Mouse (Mus musculus) intestine, embryonic 16.5 days (tissue): ENCODE results near the gene A230072I06Rik. TPM values are rescaled to one million over a fixed set of nuclear protein-coding genes. Genes with fewer than 3 reads are reported as not detected.

Experiments used
- ATAC-seq: fragments of 200-750 bp; cut with Nextera tagmentation; 2 replicates; pipeline ENCODE4 v1.8.0; 2017; ENCODE audit warnings: moderate TSS enrichment, moderate library complexity
- H3K27ac ChIP-seq: fragments of 300-500 bp; sonication (generic); 2 replicates; pipeline ENCODE4 v1.5.1; 2014; ENCODE audit warnings: mild to moderate bottlenecking, low read length
- H3K27me3 ChIP-seq: fragments of 300-500 bp; sonication (generic); replicated peaks from 2 replicates; pipeline ENCODE4 v1.6.1; 2014; ENCODE audit warnings: low read length, control low read depth, mixed read lengths; ENCODE audit not compliant: control insufficient read depth, insufficient read depth
- H3K36me3 ChIP-seq: fragments of 300-500 bp; sonication (generic); 2 replicates; pipeline ENCODE4 v1.6.1; 2014; ENCODE audit warnings: low read length, control low read depth; ENCODE audit not compliant: control insufficient read depth, insufficient read depth
- H3K4me1 ChIP-seq: fragments of 300-500 bp; sonication (generic); 2 replicates; pipeline ENCODE4 v1.6.1; 2014; ENCODE audit warnings: low read length, control low read depth, mixed read lengths; ENCODE audit not compliant: control insufficient read depth, insufficient read depth
- H3K4me2 ChIP-seq: fragments of 300-500 bp; sonication (generic); 2 replicates; pipeline ENCODE4 v1.6.1; 2014; ENCODE audit warnings: low read depth, low read length, control low read depth
- H3K4me3 ChIP-seq: fragments of 300-500 bp; sonication (generic); 2 replicates; pipeline ENCODE4 v1.5.1; 2014; ENCODE audit warnings: mild to moderate bottlenecking, low read length
- H3K9ac ChIP-seq: fragments of 300-500 bp; sonication (generic); 2 replicates; pipeline ENCODE4 v1.6.1; 2014; ENCODE audit warnings: low read depth, low read length
- H3K9me3 ChIP-seq: fragments of 300-500 bp; sonication (generic); 2 replicates; pipeline ENCODE4 v1.6.1; 2016; ENCODE audit warnings: low read length, control low read depth; ENCODE audit not compliant: control insufficient read depth
- WGBS: fragments of 180-500 bp; shearing (Covaris S2); extraction: QIAGEN DNeasy Blood & Tissue Kit; methylation state at CpG from one replicate; pipeline ENCODE4 v1.1.7; 2014; 5-methylcytosine and 5-hydroxymethylcytosine counted together
- polyA plus RNA-seq: library from polyadenylated mRNA; unstranded; fragments of >200 nt; fragmentation: Nextera tagmentation; extraction: Ambion mirVana; gene quantifications from 2 replicates; pipeline ENCODE4 v1.2.1, GENCODE M21; 2015

The A230072I06Rik gene
- polyA plus RNA-seq, 1 experiment from 2014 or later = not detected

DNA sequence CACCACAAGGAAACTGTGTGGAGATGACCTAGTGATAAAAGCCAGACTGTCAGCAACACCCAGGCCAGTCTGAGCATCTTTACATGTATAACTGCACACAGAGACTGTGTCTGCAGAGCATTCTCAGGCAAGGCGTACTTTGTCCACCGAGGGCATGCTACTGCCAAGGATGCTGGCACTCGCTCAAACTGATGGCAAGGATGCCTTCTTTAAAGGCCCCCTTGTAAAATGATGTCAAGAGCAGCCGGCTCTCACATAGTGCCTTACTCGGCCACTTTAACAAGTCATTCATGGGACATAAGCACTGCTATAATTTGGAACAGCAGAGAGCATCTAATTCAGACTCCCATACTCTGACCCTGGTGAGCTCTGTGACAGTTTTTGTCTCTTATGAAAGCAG is 36.6 kb downstream of the A230072I06Rik start:
- H3K4me2 ChIP-seq = no peak overlapping the region
- no peak for ATAC-seq
- 0 out of 2 replicates have a peak, but pooled peaks cover 10% of the 10 kb centered on the region for H3K27me3 ChIP-seq
- H3K9me3 ChIP-seq = no peaks in the 10 kb centered on the region
- H3K36me3 ChIP-seq = no peaks in the 10 kb centered on the region
- H3K4me3 ChIP-seq = no peak overlapping the region
- H3K27ac ChIP-seq = no peak overlapping the region
- H3K9ac ChIP-seq = no peak overlapping the region
- WGBS = 48% methylated on average over 5 of the region's 5 CpGs
- no peaks in the 10 kb centered on the region for H3K4me1 ChIP-seq

GRCm38 (mm10) chr8:12319755-12320455 is 41.3 kb downstream of the A230072I06Rik start:
- Histone ChIP-seq H3K4me2 (no peak overlapping the region), H3K9me3 (no peaks in the 10 kb centered on the region), H3K27ac (no peak overlapping the region), H3K4me3 (no peak overlapping the region), H3K27me3 (0 out of 2 replicates have a peak, but pooled peaks cover 8% of the 10 kb centered on the region), H3K4me1 (no peaks in the 10 kb centered on the region; the same call in none of the 2 replicates), H3K9ac (no peak overlapping the region), H3K36me3 (no peaks in the 10 kb centered on the region)
- no peak for ATAC-seq
- WGBS = 53% methylated on average over 11 of the region's 11 CpGs

DNA sequence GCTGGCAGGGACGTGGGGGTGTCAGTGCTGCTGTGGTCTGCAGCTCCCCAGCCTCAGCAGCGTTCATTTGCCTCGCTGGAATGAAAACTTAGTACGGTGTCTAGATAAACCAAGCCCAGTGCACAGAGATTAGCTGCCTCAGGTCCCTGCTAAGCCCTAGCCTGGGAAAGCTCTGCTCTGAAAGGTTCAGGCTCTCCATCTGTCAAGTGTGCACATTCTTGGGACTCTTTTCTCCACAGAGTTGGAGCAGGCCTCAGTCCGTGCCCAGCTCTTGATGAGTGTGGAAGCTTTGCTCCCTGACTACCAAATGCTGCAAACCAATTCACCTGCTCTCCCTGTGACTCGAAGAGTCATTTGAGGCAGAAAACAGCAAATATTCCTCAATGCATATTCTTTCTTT is 43.5 kb downstream of the A230072I06Rik start:
- Histone ChIP-seq H3K36me3 (no peaks in the 10 kb centered on the region), H3K27ac (no peak overlapping the region), H3K9me3 (no peaks in the 10 kb centered on the region), H3K4me2 (no peak overlapping the region), H3K27me3 (0 out of 2 replicates have a peak, but pooled peaks cover 5% of the 10 kb centered on the region), H3K4me3 (no peak overlapping the region), H3K4me1 (no peaks in the 10 kb centered on the region; the same call in none of the 2 replicates), H3K9ac (no peak overlapping the region)
- 69% methylated on average over 6 of the region's 6 CpGs for WGBS
- ATAC-seq = no peak

DNA sequence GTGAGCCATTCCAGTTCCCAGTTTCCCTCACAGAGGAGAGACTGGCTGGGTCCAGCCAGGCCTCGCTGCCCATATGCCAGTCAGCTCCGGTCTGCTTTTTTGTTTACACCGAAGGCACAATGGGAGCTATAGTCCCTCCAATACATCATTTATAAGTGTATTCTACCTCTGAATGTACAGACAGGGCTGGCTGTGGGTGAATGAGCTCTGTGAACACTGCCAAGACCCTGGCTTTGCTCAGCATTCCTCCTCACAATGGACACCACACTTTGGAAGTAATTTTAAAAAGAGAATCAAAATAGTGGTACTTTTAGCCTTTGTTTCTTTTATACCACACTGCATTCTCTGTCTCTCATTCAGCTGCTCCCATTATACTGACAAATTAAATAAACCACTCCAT is 44.6 kb downstream of the A230072I06Rik start:
- no peak for ATAC-seq
- WGBS = 76% methylated on average over 3 of the region's 3 CpGs

DNA sequence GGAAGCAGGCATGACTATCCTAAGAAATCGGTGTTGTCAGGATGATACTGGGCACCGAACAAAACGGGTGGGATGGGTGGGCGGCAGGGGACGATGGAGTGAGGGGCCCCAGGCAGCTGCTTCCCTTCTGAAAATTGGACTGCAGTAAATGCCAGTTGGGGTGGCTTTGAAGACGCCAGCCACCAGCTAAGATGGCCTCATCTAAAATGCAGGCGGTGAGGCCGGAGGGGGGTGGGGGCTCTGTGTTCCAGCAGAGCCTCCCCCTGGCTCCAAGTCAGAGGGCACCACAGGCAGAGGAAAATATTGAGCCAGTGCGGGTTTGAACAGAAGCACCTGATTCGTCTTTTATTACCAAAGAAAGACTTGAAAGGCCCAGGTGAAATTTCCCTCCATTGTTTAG is 45.9 kb downstream of the A230072I06Rik start:
- ATAC-seq = no peak
- WGBS = 58% methylated on average over 10 of the region's 10 CpGs

More for the DNA sequence above, 44.6 kb downstream of the A230072I06Rik start:
- Histone ChIP-seq H3K4me3 (no peak overlapping the region), H3K4me2 (no peak overlapping the region), H3K27ac (no peak overlapping the region), H3K27me3 (0 out of 2 replicates have a peak, but pooled peaks cover 2% of the 10 kb centered on the region), H3K9ac (no peak overlapping the region), H3K4me1 (no peaks in the 10 kb centered on the region; the same call in none of the 2 replicates), H3K9me3 (no peaks in the 10 kb centered on the region), H3K36me3 (no peaks in the 10 kb centered on the region)

DNA sequence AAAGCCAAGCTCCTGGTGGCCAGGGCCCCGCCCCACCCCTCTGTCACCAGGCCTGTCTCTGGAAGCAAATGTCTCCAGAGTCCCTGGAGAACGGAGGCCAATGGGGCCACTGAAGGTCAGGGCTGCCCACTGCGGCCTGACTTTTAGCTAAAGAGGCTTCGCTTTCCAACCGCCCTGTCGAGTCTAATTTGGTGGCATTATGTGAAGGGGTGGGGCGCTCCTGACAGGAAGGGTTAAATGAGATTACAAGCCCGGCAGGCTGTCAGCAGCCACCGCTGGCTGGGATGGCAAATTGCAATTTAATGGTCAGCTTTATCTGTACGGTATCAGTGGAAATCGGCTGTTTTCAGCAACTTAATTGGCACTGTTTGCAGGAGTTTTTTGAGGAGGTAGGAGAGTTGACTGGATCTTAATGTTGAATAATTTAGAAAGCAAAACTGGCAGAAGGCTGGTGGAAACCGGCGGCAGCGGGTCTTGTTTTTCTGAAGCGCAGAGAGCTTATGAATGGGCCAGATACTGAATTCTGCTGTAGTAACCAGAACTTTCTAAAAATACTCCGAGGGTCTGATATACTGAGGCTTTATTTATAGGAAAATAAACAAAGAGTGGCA is 46.5 kb downstream of the A230072I06Rik start:
- Histone ChIP-seq H3K4me2 (no peak overlapping the region), H3K27ac (no peak overlapping the region), H3K9me3 (no peaks in the 10 kb centered on the region), H3K4me1 (no peaks in the 10 kb centered on the region; the same call in none of the 2 replicates), H3K36me3 (no peaks in the 10 kb centered on the region), H3K9ac (no peak overlapping the region), H3K4me3 (no peak overlapping the region), H3K27me3 (0 out of 2 replicates have a peak, but pooled peaks cover 2% of the 10 kb centered on the region)
- no peak for ATAC-seq
- WGBS = 39% methylated on average over 16 of the region's 16 CpGs

More for the DNA sequence above, 45.9 kb downstream of the A230072I06Rik start:
- Histone ChIP-seq H3K27me3 (0 out of 2 replicates have a peak, but pooled peaks cover 2% of the 10 kb centered on the region), H3K4me3 (no peak overlapping the region), H3K27ac (no peak overlapping the region), H3K36me3 (no peaks in the 10 kb centered on the region), H3K9ac (no peak overlapping the region), H3K4me2 (no peak overlapping the region), H3K9me3 (no peaks in the 10 kb centered on the region), H3K4me1 (no peaks in the 10 kb centered on the region; the same call in none of the 2 replicates)

DNA sequence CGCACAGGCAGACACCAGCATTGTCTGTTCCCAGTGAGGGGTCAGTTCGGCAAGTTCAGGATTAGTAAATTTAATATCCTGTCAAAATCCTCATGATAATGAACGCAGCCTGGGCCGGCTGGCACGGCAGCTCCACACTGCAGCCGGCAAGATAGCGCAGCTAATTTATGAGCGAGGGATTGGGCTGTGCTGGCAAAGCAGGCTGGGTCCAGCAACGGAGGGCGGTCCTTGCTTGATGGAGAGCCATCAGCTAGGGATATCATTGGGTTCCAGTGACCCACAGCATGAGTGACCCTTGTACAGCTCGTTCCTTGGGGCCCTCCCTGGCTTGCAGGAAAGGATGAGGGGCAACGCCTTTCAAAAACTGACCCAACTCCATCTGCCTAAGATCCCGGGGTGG is 48.6 kb downstream of the A230072I06Rik start:
- WGBS = 59% methylated on average over 13 of the region's 13 CpGs
- H3K9ac ChIP-seq = no peak overlapping the region
- H3K27ac ChIP-seq = no peak overlapping the region
- H3K27me3 ChIP-seq = no peaks in the 10 kb centered on the region
- H3K9me3 ChIP-seq = no peaks in the 10 kb centered on the region
- ATAC-seq = no peak
- H3K4me1 ChIP-seq = no peaks in the 10 kb centered on the region; the same call in none of the 2 replicates
- no peak overlapping the region for H3K4me2 ChIP-seq
- H3K4me3 ChIP-seq = no peak overlapping the region
- H3K36me3 ChIP-seq = no peaks in the 10 kb centered on the region

GRCm38 (mm10) chr8:12327707-12328471 is 49.3 kb downstream of the A230072I06Rik start:
- no peaks in the 10 kb centered on the region for H3K36me3 ChIP-seq
- no peak overlapping the region for H3K4me3 ChIP-seq
- H3K4me1 ChIP-seq = no peaks in the 10 kb centered on the region; the same call in none of the 2 replicates
- no peak overlapping the region for H3K9ac ChIP-seq
- 76% methylated on average over 21 of the region's 21 CpGs for WGBS
- no peaks in the 10 kb centered on the region for H3K27me3 ChIP-seq
- no peak for ATAC-seq
- H3K27ac ChIP-seq = no peak overlapping the region
- no peak overlapping the region for H3K4me2 ChIP-seq
- H3K9me3 ChIP-seq = no peaks in the 10 kb centered on the region

DNA sequence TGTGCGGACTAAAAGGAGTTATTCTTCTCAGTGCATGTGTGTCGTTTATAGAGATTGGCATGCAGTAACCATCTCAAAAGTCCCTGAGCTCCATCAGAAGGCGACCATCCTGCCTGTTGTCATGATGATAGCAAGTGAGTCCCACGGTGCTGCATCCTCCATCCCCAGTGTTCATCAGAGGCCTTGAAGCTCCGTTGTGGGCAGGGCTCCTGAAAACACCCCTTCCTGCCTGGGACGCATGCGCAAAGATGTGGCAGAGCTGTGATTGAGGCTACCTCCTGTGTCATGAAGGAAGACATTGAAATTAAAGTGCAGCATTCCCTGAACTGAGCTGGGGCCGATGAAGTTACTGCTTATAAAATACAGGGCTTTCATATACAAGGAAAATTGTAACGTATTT is 49.9 kb downstream of the A230072I06Rik start:
- ATAC-seq = no peak
- no peak overlapping the region for H3K9ac ChIP-seq
- no peaks in the 10 kb centered on the region; the same call in none of the 2 replicates for H3K4me1 ChIP-seq
- no peak overlapping the region for H3K27ac ChIP-seq
- H3K9me3 ChIP-seq = no peaks in the 10 kb centered on the region
- H3K4me2 ChIP-seq = no peak overlapping the region
- H3K36me3 ChIP-seq = no peaks in the 10 kb centered on the region
- H3K27me3 ChIP-seq = no peaks in the 10 kb centered on the region
- WGBS = 70% methylated on average over 9 of the region's 9 CpGs
- H3K4me3 ChIP-seq = no peak overlapping the region
